Mouse (Mus musculus): ENCODE data around the gene Rnf141.

The Rnf141 gene

DNA sequence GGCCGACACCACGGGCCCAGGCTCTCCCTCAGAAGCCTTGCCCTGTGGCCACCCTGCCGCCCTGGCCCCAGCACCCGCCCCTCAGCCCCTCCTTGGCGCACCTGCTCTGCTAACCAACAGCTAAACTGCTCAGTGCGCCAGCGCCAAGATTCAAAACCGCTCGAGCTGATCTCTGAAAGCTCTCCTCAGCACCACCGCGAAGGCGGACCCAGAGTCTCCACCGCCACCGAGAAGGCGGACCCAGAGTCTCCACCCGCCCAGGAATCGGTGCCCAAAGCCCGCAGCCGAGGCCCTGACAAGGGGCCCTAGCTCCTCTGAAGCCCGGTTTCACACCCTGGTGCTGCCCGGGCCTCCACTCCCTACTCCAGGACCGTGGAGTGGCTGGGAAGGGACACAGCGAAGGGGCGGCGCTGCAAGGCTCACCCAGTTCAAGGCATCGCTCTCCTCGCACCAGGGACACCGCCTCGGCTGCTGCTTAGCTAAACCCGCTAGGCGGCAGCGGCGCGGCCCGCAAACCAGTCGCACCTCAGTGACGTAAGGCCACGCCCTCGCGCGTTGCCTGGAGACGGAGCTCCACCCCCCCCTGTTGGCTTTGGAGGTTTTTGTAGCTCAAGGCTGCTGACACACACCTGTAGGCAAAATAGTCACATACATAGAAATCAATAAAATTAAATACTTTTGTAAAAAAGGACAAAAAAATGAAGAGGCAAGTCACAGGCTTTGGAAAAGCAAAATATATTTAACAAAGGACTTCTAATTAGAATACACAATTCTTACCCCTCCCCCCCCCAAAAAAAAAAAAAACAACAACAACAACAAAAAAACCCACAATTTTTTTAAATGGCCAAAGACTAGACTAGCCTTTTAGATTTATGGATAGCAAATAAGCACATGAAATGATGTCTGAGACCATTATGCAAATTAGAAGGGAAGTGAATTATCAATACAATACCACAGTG, at the start of gene Rnf141:
Gene Rnf141, minus strand, starts transcription at position 542 of the 959 bp plus-strand sequence.
- peak; percentile 90 for DNase-seq (ENCODE audit: low spot score)

DNA sequence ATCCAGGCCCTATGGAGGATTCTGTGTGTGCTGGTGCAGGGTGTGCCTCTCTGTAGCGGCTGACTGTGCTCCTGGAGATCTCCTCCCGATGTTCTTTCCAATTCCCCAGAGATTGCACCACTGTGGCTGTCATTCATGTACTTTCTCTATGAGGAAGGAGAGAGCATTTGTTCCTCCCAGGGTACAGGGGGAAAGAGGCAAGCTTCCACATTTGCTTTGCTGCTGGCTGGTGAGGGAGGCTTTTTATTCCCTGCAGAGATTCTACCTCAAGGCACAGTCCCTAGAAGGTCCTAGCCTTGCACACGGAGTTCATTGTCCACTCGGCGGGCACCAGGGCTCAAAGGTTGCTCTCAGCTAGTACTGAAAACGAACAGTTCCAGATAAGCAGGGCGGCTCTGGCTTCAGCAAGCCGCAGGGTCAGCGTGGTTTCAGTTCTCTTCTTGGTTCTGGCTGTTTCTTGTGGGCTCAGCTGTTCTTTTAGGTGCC, 47.3 kb upstream of the Rnf141 start:
- DNase-seq (ENCODE audit: low spot score), result no peak

DNA sequence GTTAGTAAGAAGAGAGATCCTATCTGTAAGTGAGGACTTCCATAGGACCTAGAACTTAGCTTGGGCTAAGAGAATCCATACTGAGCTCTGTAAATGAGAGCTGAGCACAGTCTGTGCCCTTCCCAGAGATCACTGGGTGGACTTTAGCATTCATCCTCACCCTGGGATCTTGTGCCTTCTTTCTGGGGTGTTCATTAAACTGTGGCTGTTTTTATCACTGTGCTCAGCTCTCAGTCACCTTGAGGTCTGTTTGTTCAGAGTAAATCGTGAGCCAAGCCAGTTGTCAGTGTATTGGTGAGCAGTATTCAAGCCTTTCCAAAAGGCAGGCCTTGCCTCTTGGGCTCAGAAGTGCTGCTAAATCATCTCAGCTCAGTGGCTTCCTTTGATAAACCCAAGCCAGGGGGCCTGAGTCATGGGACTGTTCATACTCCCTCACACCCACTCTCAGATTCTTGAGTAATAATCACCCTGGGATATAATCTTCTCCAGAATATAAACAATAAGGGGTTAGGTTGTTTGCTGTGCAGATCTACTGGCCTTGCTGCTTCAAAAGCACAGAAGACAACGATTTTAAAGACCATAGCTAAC, 37.6 kb upstream of the Rnf141 start:
- no peak for DNase-seq (ENCODE audit: low spot score)

DNA sequence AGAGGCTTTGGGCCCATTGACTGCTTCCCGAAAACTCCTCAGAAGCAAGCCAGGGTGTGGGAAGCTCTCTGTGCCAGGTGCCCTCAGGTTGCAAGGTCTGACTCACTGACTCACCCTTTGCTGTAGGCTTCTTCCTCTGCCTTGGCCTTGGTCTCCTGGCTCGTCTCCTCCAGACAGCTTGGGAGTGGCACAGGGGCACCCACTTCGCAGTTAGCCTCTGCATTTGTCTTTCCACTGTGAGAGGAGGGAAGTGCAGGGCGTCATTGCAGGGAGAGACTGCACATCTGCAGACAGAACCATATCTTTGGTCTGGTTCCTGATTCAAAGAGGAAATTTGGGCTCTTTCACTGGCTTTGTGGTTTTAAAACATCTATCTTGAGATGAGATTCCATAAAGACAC, 33.8 kb upstream of the Rnf141 start:
- no peak for DNase-seq (ENCODE audit: low spot score)

DNA sequence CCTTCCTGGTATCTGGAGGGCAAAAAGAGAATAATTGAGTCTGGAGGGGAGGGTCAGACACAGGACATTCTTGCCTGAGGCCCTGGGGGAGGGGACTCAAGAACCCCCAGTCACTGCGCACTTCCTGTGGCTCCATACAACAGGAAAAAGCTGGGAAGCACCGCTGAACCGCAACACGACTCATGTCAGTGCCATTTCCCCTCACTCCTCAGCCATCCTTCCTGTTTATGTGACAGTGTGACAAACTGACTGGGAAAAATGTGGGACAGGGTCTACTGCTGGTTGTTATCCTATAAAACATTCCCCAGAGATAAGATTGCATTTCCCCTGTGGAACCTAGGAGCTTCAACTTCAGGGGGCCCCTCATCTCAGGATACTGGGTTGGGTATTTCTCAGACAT, 32.7 kb upstream of the Rnf141 start:
- no peak for DNase-seq (ENCODE audit: low spot score)

DNA sequence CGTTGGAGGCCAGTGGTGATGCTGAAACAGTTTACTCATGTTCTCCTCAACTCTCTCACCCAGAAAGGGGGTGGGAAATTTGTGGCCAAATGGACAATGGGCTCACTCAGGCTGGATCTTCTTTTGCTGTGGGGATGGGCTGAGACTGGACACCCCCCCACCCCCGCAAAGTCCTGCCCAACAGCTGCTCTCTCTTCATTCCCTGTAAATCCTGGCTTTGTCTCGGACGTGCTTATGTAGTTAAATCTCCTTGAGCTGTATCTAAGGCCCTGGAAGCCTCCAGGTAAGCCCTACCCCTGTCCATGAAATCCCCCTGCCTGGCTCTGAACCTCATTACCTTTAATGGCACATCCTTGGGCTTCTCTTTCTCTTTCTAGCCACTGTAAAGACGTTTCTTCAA, 24.6 kb upstream of the Rnf141 start:
- DNase-seq (ENCODE audit: low spot score), result no peak

DNA sequence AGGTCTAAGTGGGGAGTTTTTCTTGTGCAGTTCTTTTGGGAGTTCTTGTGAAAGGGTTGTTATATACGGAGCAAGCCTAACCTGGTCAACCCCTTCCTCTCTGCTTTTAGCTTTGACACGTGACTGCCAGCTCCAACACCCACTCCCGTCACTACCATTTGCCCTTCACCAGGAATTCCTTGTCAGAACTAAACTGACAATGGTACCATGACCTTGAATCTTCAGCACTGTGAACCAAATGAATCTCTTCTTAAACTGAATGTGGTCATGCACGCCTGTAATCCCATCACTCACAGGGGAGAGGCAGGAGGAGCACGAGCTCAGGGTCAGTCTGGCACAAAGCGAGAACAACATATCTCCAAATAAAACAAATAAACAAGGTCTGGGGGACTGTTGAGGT, 22.9 kb upstream of the Rnf141 start:
- no peak for DNase-seq (ENCODE audit: low spot score)

DNA sequence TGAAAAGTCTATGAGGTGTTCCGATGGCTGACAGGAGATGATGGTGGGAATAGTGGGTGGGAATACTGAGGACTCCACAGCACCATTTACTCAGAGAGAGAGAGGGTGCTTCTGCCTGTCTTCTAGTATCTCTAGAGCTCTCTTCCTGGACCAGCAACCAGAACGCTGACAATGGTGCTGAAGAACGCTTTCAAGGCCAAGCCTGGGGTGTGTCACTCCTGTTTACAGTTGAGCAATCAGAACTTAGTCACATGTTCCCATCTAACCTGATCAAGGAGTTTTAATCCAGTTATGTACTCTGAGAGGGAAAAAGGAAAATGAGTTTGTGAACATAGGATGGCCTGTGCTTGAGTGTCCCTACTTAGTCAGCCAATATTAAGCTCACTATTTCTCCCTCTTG, 21.8 kb upstream of the Rnf141 start:
- DNase-seq (ENCODE audit: low spot score), result no peak

DNA sequence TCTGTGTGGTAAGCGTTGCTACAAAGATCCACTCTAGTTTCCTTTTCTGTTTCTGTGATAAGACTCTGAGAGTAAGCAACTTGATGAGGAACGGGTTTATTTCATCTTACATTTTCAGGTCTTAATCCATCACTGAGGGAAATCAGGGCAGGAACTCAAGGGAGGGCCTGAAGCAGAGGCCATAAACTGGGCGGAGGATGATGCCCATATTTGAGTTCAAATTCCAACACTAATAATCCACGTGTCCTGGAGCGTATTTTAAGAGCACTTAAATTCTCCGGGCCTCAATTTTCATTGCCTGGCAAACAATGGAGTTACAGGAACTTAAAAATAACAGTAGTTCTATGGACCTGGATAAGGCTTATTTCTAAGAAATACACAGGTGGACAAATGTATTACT, 21.3 kb upstream of the Rnf141 start:
- DNase-seq (ENCODE audit: low spot score), result no peak

DNA sequence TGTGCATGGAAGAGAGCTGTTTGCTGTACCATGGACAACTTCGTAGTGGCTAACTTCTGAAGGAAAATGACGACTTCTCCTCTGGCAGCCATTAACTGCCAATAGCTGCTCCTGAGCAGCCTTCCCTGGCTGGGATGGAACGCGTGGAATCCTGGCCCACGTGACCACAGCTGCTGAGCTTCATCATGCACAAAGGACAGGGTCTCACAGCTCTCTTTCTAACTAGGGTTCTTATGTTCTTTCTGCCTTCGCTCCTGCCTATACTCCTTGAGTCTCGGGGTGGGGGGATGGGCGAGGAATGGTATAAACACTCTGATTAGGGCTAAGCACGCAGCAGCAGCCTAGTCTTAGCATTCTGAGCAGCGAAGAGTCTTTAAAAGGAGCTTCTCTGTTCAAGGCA, 20.8 kb upstream of the Rnf141 start:
- no peak for DNase-seq (ENCODE audit: low spot score)

DNA sequence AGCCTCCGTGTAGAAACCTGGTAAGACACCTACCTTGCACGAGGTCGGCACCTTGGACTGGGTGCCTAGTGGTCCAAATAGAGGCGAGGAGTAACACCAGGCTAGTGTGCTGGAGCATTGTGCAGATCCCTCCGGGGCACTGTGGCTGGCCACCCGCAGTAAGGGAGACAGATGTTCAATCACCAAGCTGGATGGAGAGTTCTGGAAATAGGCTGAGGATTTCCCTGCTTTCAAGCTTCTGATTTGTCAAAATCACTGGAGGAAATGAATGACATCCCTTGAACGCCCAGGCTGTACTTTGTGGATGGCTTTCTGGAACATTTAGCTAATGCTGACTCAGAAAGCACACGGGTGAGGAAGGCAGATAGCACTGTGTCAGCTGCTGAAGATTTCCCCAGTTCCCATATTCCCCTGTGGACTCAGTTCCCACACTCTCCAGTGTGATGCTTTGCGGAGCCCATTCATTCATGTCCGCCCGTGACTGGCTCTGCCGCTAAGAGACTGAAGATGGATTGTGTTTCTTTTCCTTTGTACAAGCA, 18.6 kb upstream of the Rnf141 start, which contains the start of gene Lyve1:
Gene Lyve1, minus strand, starts transcription at position 489 of the 539 bp plus-strand sequence.
- no peak for DNase-seq (ENCODE audit: low spot score)

DNA sequence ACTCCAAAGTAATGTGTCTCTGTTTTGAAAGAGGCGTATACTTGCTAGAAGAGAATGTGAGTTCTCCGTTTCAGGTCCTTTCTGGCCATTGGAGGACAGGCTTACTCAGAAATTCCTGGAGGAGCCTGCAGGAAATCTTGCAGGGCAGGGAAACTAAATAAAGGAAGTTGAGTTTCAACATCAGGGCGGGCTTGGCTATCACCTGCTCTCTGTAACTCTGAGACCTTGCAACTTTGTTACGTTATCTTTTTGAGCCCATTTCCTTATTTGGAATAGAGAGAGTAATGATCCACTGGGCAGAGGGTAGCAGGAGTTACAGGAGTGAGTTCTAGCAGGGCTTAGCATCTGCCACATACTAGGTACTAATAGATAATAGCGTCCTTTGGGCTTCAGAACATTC, 15.9 kb upstream of the Rnf141 start:
- DNase-seq (ENCODE audit: low spot score), result no peak

DNA sequence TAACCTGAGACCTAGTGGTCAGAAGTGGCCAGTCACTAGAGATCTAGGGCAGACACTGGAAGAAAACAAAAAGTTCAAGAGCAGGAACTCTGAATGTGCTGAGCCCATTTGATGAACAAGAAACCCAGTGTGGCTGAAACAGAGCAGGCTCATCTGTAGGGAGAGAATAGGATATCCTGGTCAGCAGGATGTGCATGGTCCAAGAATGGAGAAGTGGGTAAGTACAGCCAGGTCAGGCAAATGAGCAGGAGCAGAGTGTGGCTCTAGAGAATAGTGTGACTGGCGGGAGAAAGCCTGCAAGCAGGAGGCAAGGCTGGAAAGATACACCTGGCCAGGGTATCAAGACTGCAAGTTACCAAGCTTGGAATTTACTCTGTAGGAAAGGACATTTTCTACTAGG, 11.3 kb upstream of the Rnf141 start:
- no peak for DNase-seq (ENCODE audit: low spot score)

DNA sequence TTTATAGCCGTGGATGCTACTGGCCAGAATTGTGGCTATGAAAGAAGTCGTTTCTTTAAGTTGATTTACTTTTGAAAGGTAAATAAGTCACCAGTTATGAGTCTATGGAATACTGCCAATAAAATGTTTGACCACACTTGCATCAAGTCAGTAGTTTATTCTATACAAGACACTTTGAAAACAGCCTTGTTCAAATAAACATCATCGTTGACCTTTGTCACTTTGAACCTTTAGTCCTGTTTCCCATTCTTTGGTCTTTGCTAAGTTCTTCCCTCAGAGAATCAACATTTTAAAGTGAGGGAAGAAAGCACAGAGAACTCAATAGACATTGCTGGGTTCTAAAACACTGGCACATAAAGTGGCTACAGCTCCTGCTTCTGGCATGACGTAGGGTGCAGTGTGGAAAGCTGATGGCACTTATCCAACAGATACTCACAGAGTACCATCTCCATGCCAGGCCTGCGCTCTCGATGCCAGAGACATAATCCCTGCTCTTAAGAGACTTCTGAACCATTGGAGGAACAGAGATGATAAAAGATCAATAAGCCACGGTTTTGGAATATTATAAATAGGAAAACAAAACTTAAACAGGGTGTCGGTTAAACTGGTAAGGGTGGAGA, 10.8 kb upstream of the Rnf141 start:
- DNase-seq (ENCODE audit: low spot score), result no peak

DNA sequence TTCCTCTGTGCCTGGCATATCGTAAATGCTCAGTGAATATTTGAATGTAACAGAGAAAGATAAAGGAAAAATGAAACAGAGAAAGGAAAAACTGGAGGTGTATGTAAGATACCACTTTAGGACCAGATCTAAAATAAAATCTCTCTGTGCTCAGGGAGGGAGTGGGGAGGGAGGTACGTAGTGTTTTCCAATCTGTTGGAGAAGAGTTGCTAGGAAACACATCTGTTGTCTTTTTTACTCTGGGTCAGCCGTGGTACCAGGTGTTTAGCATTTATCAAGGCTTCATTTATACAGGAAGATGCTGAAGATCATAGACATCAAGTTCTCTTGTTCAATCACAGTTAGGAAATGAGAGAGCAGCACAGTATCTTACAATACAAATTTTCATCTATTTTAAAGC, 10.3 kb upstream of the Rnf141 start:
- no peak for DNase-seq (ENCODE audit: low spot score)

DNA sequence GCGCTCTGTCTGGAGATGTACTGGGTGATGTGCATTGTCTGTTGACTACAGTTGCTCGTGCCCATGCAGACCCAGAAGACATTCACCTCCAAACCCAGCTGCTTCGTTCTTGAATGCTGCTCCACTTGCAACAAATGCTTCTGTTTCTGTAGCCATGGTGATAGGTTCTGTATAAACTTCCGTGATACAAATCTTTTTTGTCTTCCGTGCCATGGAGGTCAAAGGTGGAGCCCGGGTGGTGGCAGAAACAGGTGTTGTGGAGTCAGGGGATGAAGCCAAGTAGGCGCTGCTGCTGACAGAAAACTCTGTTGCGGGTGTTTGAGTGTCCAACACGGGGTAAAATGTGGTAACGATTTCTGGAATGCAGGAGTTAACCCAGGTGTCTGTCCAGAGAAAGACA, 9.4 kb upstream of the Rnf141 start:
- DNase-seq (ENCODE audit: low spot score), result no peak

DNA sequence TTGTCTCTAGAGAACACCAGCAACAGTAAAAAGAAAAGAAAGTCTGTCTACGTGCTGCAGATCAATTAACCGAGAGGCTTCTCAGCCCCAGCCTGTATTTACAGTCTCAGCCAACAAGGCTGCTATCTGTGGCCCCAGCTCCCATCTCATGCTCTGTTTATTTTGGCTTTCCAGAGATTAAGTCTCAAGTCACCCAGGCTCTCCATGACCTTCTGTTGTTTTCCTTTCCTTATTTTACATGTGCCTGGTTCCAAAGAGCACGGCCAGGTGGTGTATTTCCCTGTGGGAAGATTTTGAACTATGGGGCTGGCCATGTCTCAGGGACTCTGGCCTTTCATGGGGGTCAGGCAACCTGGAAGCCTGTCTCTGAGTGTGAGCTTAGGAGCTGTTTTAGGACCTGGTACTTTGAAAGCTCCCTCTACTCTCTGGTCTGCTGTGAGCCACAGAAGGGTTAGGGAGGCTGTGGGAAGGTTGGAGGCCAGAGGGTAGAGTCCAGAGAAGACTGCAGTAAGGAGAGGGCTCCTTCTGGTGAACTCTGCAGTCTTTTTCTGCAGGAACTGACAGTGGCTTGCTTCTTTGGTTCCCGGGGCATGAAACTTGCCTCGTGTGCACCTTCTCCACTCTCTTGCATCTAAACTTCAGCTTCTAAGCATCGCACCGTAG, 7.4 kb upstream of the Rnf141 start:
- DNase-seq (ENCODE audit: low spot score), result peak; percentile 9

DNA sequence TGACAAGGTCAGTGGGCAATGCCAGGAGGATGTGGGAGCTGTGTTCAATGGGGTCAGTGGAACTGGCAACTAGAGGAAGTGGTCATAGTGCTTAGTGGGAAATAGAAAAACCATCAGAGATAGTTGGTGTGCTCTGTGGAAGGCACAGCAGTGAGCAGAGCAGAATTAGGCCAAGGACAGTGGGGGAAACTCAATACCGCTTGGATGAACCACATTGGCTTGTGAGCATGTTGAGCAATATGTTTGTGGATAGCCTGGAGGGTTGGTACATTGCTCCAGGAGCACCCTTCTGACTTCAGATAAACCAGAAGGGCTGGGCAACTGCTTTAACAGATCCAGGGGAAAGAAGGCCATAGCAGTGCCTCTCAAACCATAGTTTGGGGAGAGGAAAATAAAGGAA, 4.1 kb upstream of the Rnf141 start:
- DNase-seq (ENCODE audit: low spot score), result no peak

DNA sequence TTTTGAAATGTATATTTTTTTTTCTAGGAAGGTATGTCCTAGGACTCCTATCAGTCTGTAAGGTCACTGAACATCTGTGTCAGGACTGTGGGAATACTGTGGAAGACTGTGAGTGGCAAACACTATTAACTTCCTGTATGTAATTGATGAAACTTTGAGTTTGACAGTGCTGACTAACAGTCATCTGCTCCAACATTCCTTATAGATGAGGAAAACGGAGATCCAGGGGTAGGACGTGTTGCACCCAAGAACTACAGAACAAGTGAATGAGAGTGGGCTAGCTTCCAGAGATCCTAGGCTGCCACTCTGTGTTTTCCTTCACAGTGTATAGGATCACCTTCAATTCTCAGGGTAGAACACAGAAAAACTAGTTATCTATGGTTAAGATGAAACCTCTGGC, 3.1 kb upstream of the Rnf141 start:
- DNase-seq (ENCODE audit: low spot score), result no peak

DNA sequence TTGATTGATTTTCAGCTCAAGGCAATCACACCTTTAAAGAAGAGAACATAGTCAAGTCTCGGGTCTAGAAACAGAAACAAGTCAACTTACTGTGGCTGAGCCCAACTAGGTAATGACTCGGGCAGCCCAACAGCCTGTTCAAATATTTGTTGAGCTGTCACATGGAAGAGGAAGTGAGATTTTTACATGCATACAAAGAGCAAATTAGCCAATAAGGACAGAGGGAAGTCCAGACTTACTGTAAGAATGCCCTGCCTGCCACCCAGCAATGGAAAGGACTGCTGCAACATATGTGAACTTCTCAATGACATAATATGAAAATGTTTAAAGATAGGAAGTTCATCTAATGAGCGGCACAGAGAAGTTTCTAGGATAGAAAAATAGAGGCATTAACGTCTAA, 3.9 kb downstream of the Rnf141 start:
- no peak for DNase-seq (ENCODE audit: low spot score)

DNA sequence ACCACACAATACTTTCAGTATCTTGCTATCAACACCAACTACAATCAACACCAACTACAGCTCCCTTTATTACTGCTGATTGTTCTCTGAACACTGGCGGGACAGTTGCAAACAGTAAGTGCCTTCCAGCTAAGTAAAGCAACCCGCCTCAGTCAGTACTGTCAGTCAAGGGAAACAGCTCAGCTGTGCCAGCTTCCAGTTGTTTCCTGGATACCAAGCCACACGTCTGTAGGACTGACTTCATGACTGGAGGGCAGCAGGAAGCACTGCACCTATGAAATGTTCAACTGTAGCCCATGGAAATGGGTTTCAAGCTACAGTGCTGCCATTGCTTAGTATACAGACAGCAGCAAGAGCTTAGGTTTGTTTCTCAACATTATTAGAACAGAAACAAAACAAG, 9.7 kb downstream of the Rnf141 start:
- DNase-seq (ENCODE audit: low spot score), result no peak

DNA sequence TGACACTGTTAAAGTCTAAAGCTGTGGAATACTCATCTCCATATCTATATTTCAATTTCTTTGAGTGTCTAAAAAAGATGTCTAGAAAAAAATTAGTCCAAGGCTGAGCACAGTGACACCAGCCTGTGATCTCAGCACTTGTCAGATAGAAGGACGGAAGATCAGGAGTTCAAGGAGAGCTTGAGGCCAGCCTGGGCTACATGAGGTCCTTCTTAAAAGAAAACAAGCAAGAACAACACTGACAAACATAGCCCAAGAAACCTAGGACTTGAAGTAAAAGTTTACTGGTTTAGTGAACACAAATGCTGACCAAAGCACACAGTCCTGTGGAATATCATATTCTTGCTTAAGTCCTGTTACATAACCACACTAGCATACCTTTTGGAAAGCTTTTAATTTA, 10.2 kb downstream of the Rnf141 start:
- no peak for DNase-seq (ENCODE audit: low spot score)
